Comparison of ENCODE assay signal across 7 mouse cellular contexts in the genomic region with DNA sequence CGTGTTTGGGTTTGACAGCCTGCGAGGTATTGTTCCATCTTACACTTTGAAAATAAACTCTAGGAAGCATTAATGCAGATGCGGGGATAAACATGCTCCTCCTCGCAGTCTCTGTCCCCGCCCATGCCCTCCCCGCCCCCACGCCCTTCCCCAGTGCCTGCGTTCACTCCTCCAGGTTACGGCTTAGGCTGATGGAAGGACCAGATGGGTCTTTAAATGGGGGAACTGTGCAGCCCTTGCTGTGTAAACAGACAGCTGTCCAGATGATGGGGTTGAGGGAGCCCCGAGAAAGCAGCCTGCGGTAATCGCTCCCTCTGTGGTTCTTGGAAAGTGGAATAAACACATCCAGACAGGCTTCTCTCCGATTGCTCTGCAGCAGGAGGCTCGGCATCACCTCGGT.
DNase-seq lines count a peak whose midpoint lies in the region; ATAC-seq lines count a peak whose summit lies in the region.

No protein-coding gene starts in this region.

- 12% methylated on average over 15 of the region's 15 CpGs for WGBS in hindbrain, embryonic 13.5 days
- WGBS in midbrain, embryonic 11.5 days, result 6% methylated on average over 15 of the region's 15 CpGs

- no peaks in the 10 kb centered on the region for H3K9me3 ChIP-seq in hindbrain, embryonic 13.5 days
- no peaks in the 10 kb centered on the region for H3K9me3 ChIP-seq in midbrain, embryonic 11.5 days (ENCODE audit: control insufficient read depth, low read length)

- no peaks in the 10 kb centered on the region for H3K36me3 ChIP-seq in hindbrain, embryonic 13.5 days
- H3K36me3 ChIP-seq in midbrain, embryonic 11.5 days (ENCODE audit: control insufficient read depth, insufficient read depth, low read length), result no peaks in the 10 kb centered on the region

- ATAC-seq in hindbrain, embryonic 13.5 days (ENCODE audit: low FRiP score), result no peak
- ATAC-seq in midbrain, embryonic 11.5 days (ENCODE audit: low FRiP score), result peak; percentile 72
- ATAC-seq in cerebellum, adult (ENCODE audit: insufficient number of reproducible peaks, low FRiP score, low TSS enrichment), result no peak

- no peak overlapping the region for H3K27ac ChIP-seq in brown adipose tissue, adult 24 weeks (replicated peaks; ENCODE audit: low read depth, low read length)
- H3K27ac ChIP-seq in hindbrain, embryonic 13.5 days, result peak overlapping the region; percentile 58; the same call in 1 of the 2 replicates
- peak overlapping the region; percentile 63 for H3K27ac ChIP-seq in midbrain, embryonic 11.5 days (ENCODE audit: low read depth, low read length)

- DNase-seq in CD4-positive helper T cell, adult 2 months (ENCODE audit: low read depth, low spot score), result peak; percentile 16
- DNase-seq in midbrain, embryonic 11.5 days (ENCODE audit: low spot score, missing footprints), result peak; percentile 94
- DNase-seq in gastrocnemius, postnatal 25 days, result no peak
- DNase-seq in right cerebral cortex, postnatal 36 days (ENCODE audit: low spot score in 2 of 2), result no peak

- peak overlapping the region; percentile 21 for H3K4me3 ChIP-seq in brown adipose tissue, adult 24 weeks (ENCODE audit: insufficient read depth, low read depth, low read length)
- H3K4me3 ChIP-seq in hindbrain, embryonic 13.5 days, result peak overlapping the region; percentile 5; the same call in 1 of the 2 replicates
- peak overlapping the region; percentile 1; the same call in 1 of the 2 replicates for H3K4me3 ChIP-seq in midbrain, embryonic 11.5 days (ENCODE audit: low read depth, low read length)

- H3K4me2 ChIP-seq in hindbrain, embryonic 13.5 days, result peak overlapping the region; percentile 43
- H3K4me2 ChIP-seq in midbrain, embryonic 11.5 days, result peak overlapping the region; percentile 28

- H3K9ac ChIP-seq in hindbrain, embryonic 13.5 days, result peak overlapping the region; percentile 56
- peak overlapping the region; percentile 24 for H3K9ac ChIP-seq in midbrain, embryonic 11.5 days (ENCODE audit: low read length)

- H3K27me3 ChIP-seq in hindbrain, embryonic 13.5 days, result peaks cover 14% of the 10 kb centered on the region; the same call in 1 of the 2 replicates
- H3K27me3 ChIP-seq in midbrain, embryonic 11.5 days (ENCODE audit: control insufficient read depth, insufficient read depth, low read length), result no peaks in the 10 kb centered on the region

- peaks cover 5% of the 10 kb centered on the region; the same call in 1 of the 2 replicates for H3K4me1 ChIP-seq in brown adipose tissue, adult 24 weeks (ENCODE audit: control insufficient read depth, insufficient read depth, insufficient read length, low read length)
- H3K4me1 ChIP-seq in hindbrain, embryonic 13.5 days (replicated peaks), result peaks cover 36% of the 10 kb centered on the region
- peaks cover 20% of the 10 kb centered on the region for H3K4me1 ChIP-seq in midbrain, embryonic 11.5 days (ENCODE audit: control insufficient read depth, insufficient read depth, low read length)

Comparison
In these comparisons a context has a peak if more than half of its experiments do, and no peak if none do; other contexts are left out.
1. DNase-seq: peak in CD4-positive helper T cell, adult 2 months (single experiment) and midbrain, embryonic 11.5 days (single experiment); none in gastrocnemius, postnatal 25 days (single experiment) and right cerebral cortex, postnatal 36 days (0 of 2).
2. Peak in every context shown above with its lines, with median percentiles within 50 percentile points of each other: H3K4me3 ChIP-seq.